Mouse (Mus musculus) layer of hippocampus, adult 8-10 months (tissue): ENCODE results near the gene Hist1h2bj. TPM values are rescaled to one million over a fixed set of nuclear protein-coding genes. Genes with fewer than 3 reads are reported as not detected.

Source experiments
- DNase-seq, 2 experiments: peaks; one replicate each; pipeline ENCODE4 v3.0.0; 2022; ENCODE audit warnings: low spot score in 2 of 2
- total RNA-seq, 4 experiments: library from RNA; stranded (reverse); gene quantifications; 2 replicates each; pipeline ENCODE4 v1.2.4; 2022

Gene Hist1h2bj
- 10 to 100 TPM; 10.8 to 15.9 (median 12.1) TPM for total RNA-seq

GRCm38 (mm10) chr13:22042568-22043502 is at the start of gene Hist1h2bj, which contains the start of gene Hist1h2ag:
Hist1h2bj (plus strand) TSS chr13:22043214.
Hist1h2ag (minus strand) TSS chr13:22042944.
- DNase-seq: peak; percentile 92 to 93

GRCm38 (mm10) chr13:21993957-21994738 is 48.9 kb upstream of the Hist1h2bj start:
- DNase-seq: no peak

GRCm38 (mm10) chr13:21994896-21995295 is 48.1 kb upstream of the Hist1h2bj start:
- no peak for DNase-seq

- no peak for DNase-seq
These were observed 47.6 kb upstream of the Hist1h2bj start for GRCm38 (mm10) chr13:21995331-21995914.

- no peak for DNase-seq
These were observed 46.7 kb upstream of the Hist1h2bj start for GRCm38 (mm10) chr13:21996101-21996839.

GRCm38 (mm10) chr13:21996840-21997185 is 46.2 kb upstream of the Hist1h2bj start:
- no peak for DNase-seq

GRCm38 (mm10) chr13:21997201-21997820 is 45.7 kb upstream of the Hist1h2bj start:
- no peak for DNase-seq

GRCm38 (mm10) chr13:21997821-21998220 is 45.2 kb upstream of the Hist1h2bj start:
- no peak for DNase-seq

GRCm38 (mm10) chr13:21998412-21998811 is 44.6 kb upstream of the Hist1h2bj start:
- DNase-seq: no peak

- DNase-seq: no peak
These were observed 43.9 kb upstream of the Hist1h2bj start for GRCm38 (mm10) chr13:21999147-21999546.

- DNase-seq: no peak
These were observed 41.7 kb upstream of the Hist1h2bj start for GRCm38 (mm10) chr13:22001346-22001745.

GRCm38 (mm10) chr13:22001823-22002222 is 41.2 kb upstream of the Hist1h2bj start:
- no peak for DNase-seq

- DNase-seq: no peak
These were observed 37.2 kb upstream of the Hist1h2bj start for GRCm38 (mm10) chr13:22005605-22006333.

- DNase-seq: no peak
These were observed 36.5 kb upstream of the Hist1h2bj start for GRCm38 (mm10) chr13:22006334-22007120.

GRCm38 (mm10) chr13:22007121-22007510 is 35.9 kb upstream of the Hist1h2bj start:
- DNase-seq: no peak

GRCm38 (mm10) chr13:22007872-22008271 is 35.1 kb upstream of the Hist1h2bj start:
- no peak for DNase-seq

- no peak for DNase-seq
These were observed 34.3 kb upstream of the Hist1h2bj start for GRCm38 (mm10) chr13:22008707-22009106.

- no peak for DNase-seq
These were observed 33.4 kb upstream of the Hist1h2bj start, which contains the start of gene Prss16 for GRCm38 (mm10) chr13:22009642-22010041. Prss16 (minus strand) TSS chr13:22009742.

- DNase-seq: no peak
These were observed 29.3 kb upstream of the Hist1h2bj start for GRCm38 (mm10) chr13:22013716-22014115.
